Mouse (Mus musculus) right cerebral cortex, adult 2 months (tissue): ENCODE data around the gene Cubn.

ENCODE experiments used
- DNase-seq, 2 experiments: peaks; one replicate each; pipeline ENCODE4 v3.0.0; 2021 to 2022; ENCODE audit warnings: low spot score in 2 of 2

Cubn gene

DNA sequence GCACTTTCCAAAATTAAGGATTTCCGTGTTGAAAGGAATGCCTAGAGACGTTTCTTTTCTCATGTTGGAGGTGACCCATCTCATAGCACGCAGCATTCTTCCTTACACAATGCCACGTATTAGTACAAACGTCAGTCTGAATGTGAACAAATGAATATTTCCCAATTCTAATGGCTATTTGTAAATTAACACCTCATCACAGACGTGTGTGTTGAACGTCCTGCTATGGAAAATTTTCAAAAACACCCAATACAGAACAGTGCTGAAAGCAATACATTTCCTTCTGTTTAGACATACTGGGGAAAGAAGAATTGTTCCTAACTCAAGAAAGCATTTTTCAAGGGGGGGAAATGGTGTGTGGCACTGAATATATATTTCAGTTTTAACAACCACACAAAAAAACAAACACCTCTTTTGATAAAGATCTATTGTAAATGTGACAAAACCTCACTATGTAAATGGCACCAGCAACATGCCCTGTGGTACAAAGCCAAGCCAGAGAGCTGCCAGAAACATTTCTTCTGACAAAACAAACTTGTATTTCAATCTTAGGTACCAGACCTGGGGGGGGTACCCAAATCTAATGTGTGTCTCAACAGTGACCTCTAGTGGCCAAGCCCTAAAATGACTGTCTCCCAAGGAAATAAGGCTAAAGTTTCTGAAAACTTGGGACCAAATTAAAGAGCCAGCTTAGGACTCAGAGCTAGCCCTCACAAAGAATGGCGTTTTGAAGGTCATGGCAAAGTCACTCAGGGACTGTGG lies 254.3 kb downstream of the Cubn start:
- peak; percentile 67 to 70 for DNase-seq

DNA sequence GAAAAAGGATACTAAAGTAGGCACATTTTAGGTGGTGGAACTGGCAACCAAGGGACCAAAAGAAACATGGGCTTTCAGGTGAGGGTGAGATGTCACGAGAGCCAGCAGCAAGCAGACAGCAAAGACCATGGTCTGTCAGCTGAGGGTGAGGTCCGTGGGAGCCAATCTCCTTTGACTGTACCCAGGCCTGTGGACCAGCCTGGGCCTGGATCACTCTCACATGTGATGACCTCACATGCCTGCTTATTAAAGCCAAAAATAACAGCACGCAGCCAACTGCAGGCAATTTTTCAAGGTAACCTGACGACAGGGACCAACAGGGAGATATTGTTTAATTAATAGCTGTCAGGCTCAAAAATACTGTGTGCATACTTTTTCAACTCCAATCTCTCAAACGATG lies 255.9 kb downstream of the Cubn start:
- DNase-seq = no peak

DNA sequence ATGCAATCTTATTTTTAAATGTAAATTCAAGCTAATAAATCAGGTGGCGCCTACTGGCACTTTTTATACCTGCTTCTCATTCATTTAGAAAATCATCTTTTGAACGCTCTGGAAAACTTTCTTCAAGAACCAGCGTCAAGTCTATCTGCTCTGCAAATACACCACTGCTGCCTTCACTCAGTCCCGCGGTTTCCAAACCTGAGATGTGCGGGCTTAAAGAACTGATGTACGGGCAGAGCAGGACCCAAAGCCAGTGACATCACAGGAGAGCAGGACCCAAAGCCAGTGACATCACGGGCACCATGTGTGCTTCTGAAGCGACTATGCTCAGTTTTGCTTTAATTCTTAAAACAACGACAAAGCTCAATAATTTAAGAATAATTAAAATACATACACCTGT lies 256.8 kb downstream of the Cubn start:
- no peak for DNase-seq

DNA sequence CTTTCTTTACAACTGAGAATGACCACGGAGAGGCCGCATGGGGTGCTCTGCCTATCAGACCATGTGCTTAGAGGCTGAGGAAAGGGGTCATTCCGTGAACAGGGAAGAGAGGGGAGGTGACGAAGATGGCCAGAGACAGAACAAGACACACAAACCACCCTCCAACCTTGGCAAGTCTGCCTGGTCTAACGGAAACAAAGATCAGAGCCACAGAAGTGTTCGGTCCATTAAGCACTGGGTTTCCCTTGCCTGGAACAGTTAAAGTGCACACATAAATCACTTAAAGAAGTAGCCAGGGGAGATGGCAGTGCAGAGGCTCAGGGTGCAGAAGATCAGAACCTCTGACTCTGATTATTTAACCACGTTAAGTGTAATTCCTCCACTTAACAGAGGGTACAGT lies 257.7 kb downstream of the Cubn start:
- no peak for DNase-seq

DNA sequence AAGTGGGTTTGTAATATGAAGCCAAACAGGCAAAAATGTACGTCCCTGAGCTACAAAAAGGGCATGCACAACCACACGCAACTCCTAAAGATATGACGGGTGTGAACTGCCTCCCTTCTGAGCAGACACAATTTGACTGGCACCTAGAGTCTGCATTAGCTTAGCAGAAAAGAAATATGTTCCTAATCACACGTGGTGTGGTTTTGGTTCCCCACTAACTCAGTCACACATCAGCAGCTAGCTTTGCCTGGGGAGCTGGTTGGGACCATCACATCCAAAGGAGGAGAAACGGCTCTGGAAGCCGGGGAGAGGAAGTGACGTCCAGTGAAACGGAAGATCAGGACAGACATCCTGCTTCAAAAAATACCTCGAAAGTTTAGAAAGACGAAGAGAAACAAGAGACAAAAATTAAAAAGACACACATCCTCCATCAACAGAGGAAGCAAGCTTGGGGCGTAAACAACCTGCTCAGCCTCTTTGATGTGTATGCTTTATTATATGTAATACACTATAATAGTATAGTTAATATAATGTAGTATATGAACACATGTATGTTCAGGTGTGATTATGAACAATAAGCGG lies 258.3 kb downstream of the Cubn start:
- no peak for DNase-seq

DNA sequence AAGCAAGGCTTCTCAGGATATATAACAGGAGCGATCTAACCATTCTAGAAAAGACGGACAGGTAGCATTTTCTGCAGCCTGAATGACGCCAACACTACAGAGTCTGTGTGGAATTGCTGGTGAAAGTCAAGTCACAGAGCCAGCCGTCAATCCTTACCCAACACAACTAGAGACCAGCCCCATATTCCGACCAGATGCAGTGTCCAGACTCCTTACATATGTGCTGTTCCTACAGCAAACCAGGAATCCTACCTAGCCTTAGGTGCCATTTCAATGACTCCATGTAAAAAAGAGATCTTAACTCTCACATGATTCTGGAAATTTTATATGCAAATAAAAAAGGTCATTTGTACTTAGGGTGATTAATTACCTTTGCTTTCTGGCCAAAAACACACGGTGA lies 259.3 kb downstream of the Cubn start:
- DNase-seq = no peak

DNA sequence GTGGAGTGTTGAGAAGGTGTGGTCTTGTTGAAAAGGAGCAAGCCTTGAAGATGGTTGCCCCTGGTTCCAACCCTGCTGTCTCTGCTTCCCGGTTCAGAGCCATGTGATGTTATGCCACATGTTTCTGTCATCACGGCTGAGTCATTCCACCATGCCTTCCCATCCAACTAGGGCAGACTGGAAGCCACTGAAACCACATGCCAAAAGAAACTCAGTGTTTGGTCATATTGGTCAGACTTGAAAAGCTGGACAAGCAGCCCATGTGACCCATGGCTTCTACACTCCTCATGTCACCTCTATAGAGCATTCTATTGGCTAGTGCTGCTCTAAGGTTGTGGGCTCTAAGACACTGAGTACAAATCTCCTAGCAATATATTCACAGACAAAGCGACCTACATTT lies 261.9 kb downstream of the Cubn start:
- no peak for DNase-seq
